In the genomic region with DNA sequence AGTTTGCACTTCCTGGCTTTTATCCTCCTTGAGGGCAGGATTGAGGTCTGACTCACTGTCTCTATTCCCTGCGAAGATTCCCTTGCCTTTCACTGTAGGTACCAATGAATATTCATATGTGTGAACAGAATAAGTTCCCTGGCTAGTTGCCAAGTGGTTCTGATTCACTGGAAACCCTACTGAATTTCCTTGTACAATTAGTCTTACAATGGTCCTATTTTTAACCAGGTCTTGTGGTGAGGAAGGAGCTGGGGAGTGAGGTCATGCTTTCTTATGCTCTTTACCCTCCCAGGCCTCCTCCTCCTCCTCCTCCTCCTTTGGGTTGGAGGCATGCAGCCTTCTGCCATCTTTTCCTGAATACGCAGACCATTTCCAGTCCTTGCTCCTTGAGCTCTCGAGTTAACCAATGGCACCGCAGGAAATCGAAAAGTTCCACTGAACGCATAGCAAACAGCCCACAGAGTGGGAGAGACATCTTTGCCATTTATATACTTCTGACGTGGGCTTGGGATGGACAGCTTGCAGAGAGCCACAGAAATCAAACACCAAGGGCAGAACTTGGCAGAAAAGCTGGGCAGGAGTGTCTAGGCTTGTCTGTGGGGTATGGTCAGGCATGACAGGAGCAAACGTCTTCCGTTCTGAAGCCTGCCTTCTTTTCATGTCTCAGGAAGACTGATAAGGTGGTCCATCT, we compare ENCODE assay signal across 8 mouse cellular contexts.
DNase-seq lines count a peak whose midpoint lies in the region; ATAC-seq and TF ChIP-seq lines count a peak whose summit lies in the region.

No protein-coding gene starts in this region.

- H3K27ac ChIP-seq in hindbrain, embryonic 11.5 days (ENCODE audit: low read depth, low read length): no peak overlapping the region
- H3K27ac ChIP-seq in hindbrain, embryonic 10.5 days: no peak overlapping the region
- no peak overlapping the region for H3K27ac ChIP-seq in embryonic facial prominence, embryonic 14.5 days (replicated peaks; ENCODE audit: low read depth, low read length)
- no peak overlapping the region for H3K27ac ChIP-seq in limb, embryonic 14.5 days (replicated peaks; ENCODE audit: low read depth, low read length)

- WGBS in hindbrain, embryonic 11.5 days: 76% methylated on average over 9 of the region's 9 CpGs
- 84% methylated on average over 9 of the region's 9 CpGs for WGBS in hindbrain, embryonic 10.5 days
- WGBS in embryonic facial prominence, embryonic 14.5 days: 75% methylated on average over 9 of the region's 9 CpGs
- WGBS in limb, embryonic 14.5 days: 76% methylated on average over 9 of the region's 9 CpGs

- no peaks in the 10 kb centered on the region for H3K9me3 ChIP-seq in hindbrain, embryonic 11.5 days (ENCODE audit: control insufficient read depth, low read length)
- H3K9me3 ChIP-seq in hindbrain, embryonic 10.5 days: no peaks in the 10 kb centered on the region
- H3K9me3 ChIP-seq in embryonic facial prominence, embryonic 14.5 days (ENCODE audit: control insufficient read depth, low read length): no peaks in the 10 kb centered on the region
- H3K9me3 ChIP-seq in limb, embryonic 14.5 days (ENCODE audit: control insufficient read depth, low read length): no peaks in the 10 kb centered on the region

- ATAC-seq in hindbrain, embryonic 11.5 days (ENCODE audit: low FRiP score): peak; percentile 76
- peak; percentile 22; the same call in 1 of the 2 replicates for ATAC-seq in embryonic facial prominence, embryonic 14.5 days (ENCODE audit: low read depth)
- ATAC-seq in limb, embryonic 14.5 days (ENCODE audit: low FRiP score, low read depth): no peak
- no peak for ATAC-seq in monocyte, adult 5-6 weeks (replicated peaks; ENCODE audit: insufficient number of reproducible peaks, low FRiP score, low TSS enrichment, poor library complexity, severe bottlenecking)

- no peak for TF ChIP-seq POLR2A in limb, embryonic 14.5 days (IDR thresholded peaks at IDR 0.05; ENCODE audit: borderline replicate concordance, extremely low read depth, insufficient read depth, insufficient read length)

- H3K4me3 ChIP-seq in hindbrain, embryonic 11.5 days (ENCODE audit: low read depth, low read length): no peak overlapping the region
- no peak overlapping the region for H3K4me3 ChIP-seq in hindbrain, embryonic 10.5 days
- no peak overlapping the region for H3K4me3 ChIP-seq in embryonic facial prominence, embryonic 14.5 days (ENCODE audit: low read depth, low read length)
- H3K4me3 ChIP-seq in limb, embryonic 14.5 days (replicated peaks; ENCODE audit: low read length): no peak overlapping the region

- H3K4me2 ChIP-seq in hindbrain, embryonic 11.5 days (replicated peaks; ENCODE audit: low read depth, low read length): no peak overlapping the region
- no peak overlapping the region for H3K4me2 ChIP-seq in embryonic facial prominence, embryonic 14.5 days (ENCODE audit: low read depth, low read length)
- no peak overlapping the region for H3K4me2 ChIP-seq in limb, embryonic 14.5 days (replicated peaks; ENCODE audit: low read depth, low read length, severe bottlenecking)

- no peaks in the 10 kb centered on the region for H3K36me3 ChIP-seq in hindbrain, embryonic 11.5 days (ENCODE audit: control insufficient read depth, insufficient read depth, low read length)
- H3K36me3 ChIP-seq in hindbrain, embryonic 10.5 days: no peaks in the 10 kb centered on the region
- H3K36me3 ChIP-seq in embryonic facial prominence, embryonic 14.5 days (ENCODE audit: control insufficient read depth, insufficient read depth, low read length): no peaks in the 10 kb centered on the region
- H3K36me3 ChIP-seq in limb, embryonic 14.5 days (ENCODE audit: control insufficient read depth, insufficient read depth, low read length): no peaks in the 10 kb centered on the region

- no peaks in the 10 kb centered on the region for H3K4me1 ChIP-seq in hindbrain, embryonic 11.5 days (replicated peaks; ENCODE audit: control insufficient read depth, insufficient read depth, low read length)
- H3K4me1 ChIP-seq in hindbrain, embryonic 10.5 days (replicated peaks): peaks cover 3% of the 10 kb centered on the region
- no peaks in the 10 kb centered on the region; the same call in 1 of the 2 replicates for H3K4me1 ChIP-seq in embryonic facial prominence, embryonic 14.5 days (ENCODE audit: control insufficient read depth, insufficient read depth, low read length)
- no peaks in the 10 kb centered on the region for H3K4me1 ChIP-seq in limb, embryonic 14.5 days (ENCODE audit: control insufficient read depth, insufficient read depth, low read length)

- DNase-seq in hindbrain, embryonic 11.5 days (ENCODE audit: low spot score): peak; percentile 28
- DNase-seq in hindbrain, embryonic 10.5 days (ENCODE audit: low spot score): no peak
- peak; percentile 66 for DNase-seq in ES-CJ7 (ENCODE audit: low read depth, low spot score)
- DNase-seq in embryonic facial prominence, embryonic 14.5 days (ENCODE audit: low spot score): peak; percentile 84
- DNase-seq in limb, embryonic 14.5 days (ENCODE audit: low spot score): peak; percentile 66
- DNase-seq in ovary, adult 18-20 months (ENCODE audit: low spot score): no peak
- no peak for DNase-seq in adrenal gland, postnatal 4 days (ENCODE audit: low spot score in 2 of 2)

- no peaks in the 10 kb centered on the region for H3K27me3 ChIP-seq in hindbrain, embryonic 11.5 days (ENCODE audit: control insufficient read depth, insufficient read depth, low read length)
- no peaks in the 10 kb centered on the region for H3K27me3 ChIP-seq in hindbrain, embryonic 10.5 days (ENCODE audit: insufficient read depth, poor library complexity, severe bottlenecking)
- no peaks in the 10 kb centered on the region for H3K27me3 ChIP-seq in embryonic facial prominence, embryonic 14.5 days (replicated peaks; ENCODE audit: control insufficient read depth, insufficient read depth, low read length)
- H3K27me3 ChIP-seq in limb, embryonic 14.5 days (ENCODE audit: control insufficient read depth, insufficient read depth, low read length): no peaks in the 10 kb centered on the region

- H3K9ac ChIP-seq in hindbrain, embryonic 11.5 days (ENCODE audit: low read depth, low read length): no peak overlapping the region
- H3K9ac ChIP-seq in embryonic facial prominence, embryonic 14.5 days (ENCODE audit: low read depth, low read length): no peak overlapping the region
- H3K9ac ChIP-seq in limb, embryonic 14.5 days (ENCODE audit: low read depth, low read length, severe bottlenecking): no peak overlapping the region

Comparison
In these comparisons a context has a peak if more than half of its experiments do, and no peak if none do; other contexts are left out.
1. DNase-seq: peak in hindbrain, embryonic 11.5 days (single experiment), ES-CJ7 (single experiment), embryonic facial prominence, embryonic 14.5 days (single experiment) and limb, embryonic 14.5 days (single experiment); none in hindbrain, embryonic 10.5 days (single experiment), ovary, adult 18-20 months (single experiment) and adrenal gland, postnatal 4 days (0 of 2).
2. ATAC-seq: peak in hindbrain, embryonic 11.5 days (single experiment) and embryonic facial prominence, embryonic 14.5 days (single experiment); none in limb, embryonic 14.5 days (single experiment) and monocyte, adult 5-6 weeks (single experiment).